Mouse (Mus musculus) liver, adult 2 months (tissue): ENCODE results near the gene Trio.

Source experiments
- CTCF ChIP-seq: fragments of 200-500 bp; IDR thresholded peaks from 2 replicates; pipeline ENCODE4 v1.5.1; 2011; ENCODE audit warnings: low read depth, low read length, control low read depth
- POLR2A ChIP-seq: fragments of 200-500 bp; IDR thresholded peaks from 2 replicates; pipeline ENCODE4 v1.6.1; 2011; ENCODE audit warnings: low read length, control low read depth; ENCODE audit not compliant: insufficient read depth; ENCODE audit errors: extremely low read depth

- no peak for TF ChIP-seq POLR2A
- no peak for TF ChIP-seq CTCF
These were observed 221.2 kb downstream of the Trio start for GRCm38 (mm10) chr15:27804447-27804846.
